Mouse (Mus musculus) stomach, embryonic 15.5 days (tissue): ENCODE data around the gene Fam19a5. TPM values are rescaled to one million over a fixed set of nuclear protein-coding genes. Genes with fewer than 3 reads are reported as not detected.

Experiments
- ATAC-seq: fragments of 200-750 bp; cut with Nextera tagmentation; 2 replicates; pipeline ENCODE4 v1.8.0; 2017; ENCODE audit warnings: low read depth, moderate number of reproducible peaks, moderate TSS enrichment; ENCODE audit not compliant: insufficient read depth, low FRiP score
- H3K27ac ChIP-seq: fragments of 300-500 bp; sonication (generic); 2 replicates; pipeline ENCODE4 v1.5.1; 2015; ENCODE audit warnings: mild to moderate bottlenecking, inconsistent platforms
- H3K27me3 ChIP-seq: fragments of 300-500 bp; sonication (generic); replicated peaks from 2 replicates; pipeline ENCODE4 v1.6.1; 2015; ENCODE audit warnings: inconsistent platforms
- H3K36me3 ChIP-seq: fragments of 300-500 bp; sonication (generic); 2 replicates; pipeline ENCODE4 v1.6.1; 2015; ENCODE audit warnings: inconsistent platforms
- H3K4me1 ChIP-seq: fragments of 300-500 bp; sonication (generic); 2 replicates; pipeline ENCODE4 v1.6.1; 2015; ENCODE audit warnings: inconsistent platforms
- H3K4me2 ChIP-seq: fragments of 300-500 bp; sonication (generic); 2 replicates; pipeline ENCODE4 v1.6.1; 2015; ENCODE audit warnings: mild to moderate bottlenecking, inconsistent platforms
- H3K4me3 ChIP-seq: fragments of 300-500 bp; sonication (generic); replicated peaks from 2 replicates; pipeline ENCODE4 v1.5.1; 2015; ENCODE audit warnings: inconsistent platforms
- H3K9ac ChIP-seq: fragments of 300-500 bp; sonication (generic); 2 replicates; pipeline ENCODE4 v1.6.1; 2015; ENCODE audit warnings: inconsistent platforms
- H3K9me3 ChIP-seq: fragments of 300-500 bp; sonication (generic); 2 replicates; pipeline ENCODE4 v1.6.1; 2016; ENCODE audit warnings: inconsistent platforms
- WGBS: fragments of 180-500 bp; shearing (Covaris S2); methylation state at CpG from one replicate; pipeline ENCODE4 v1.1.7; 2015; 5-methylcytosine and 5-hydroxymethylcytosine counted together
- polyA plus RNA-seq: library from polyadenylated mRNA; unstranded; fragments of >200 nt; fragmentation: Nextera tagmentation; extraction: Ambion mirVana; gene quantifications from 2 replicates; pipeline ENCODE4 v1.2.1, GENCODE M21; 2015

The Fam19a5 gene
- polyA plus RNA-seq, 1 experiment from 2014 or later: 2.6 TPM

- Histone ChIP-seq H3K4me1 (no peaks in the 10 kb centered on the region), H3K36me3 (no peaks in the 10 kb centered on the region), H3K27ac (no peak overlapping the region), H3K4me2 (no peak overlapping the region), H3K4me3 (no peak overlapping the region), H3K9ac (no peak overlapping the region), H3K9me3 (no peaks in the 10 kb centered on the region), H3K27me3 (no peaks in the 10 kb centered on the region)
- no peak for ATAC-seq
Measured at GRCm38 (mm10) chr15:87637234-87637633, 93.1 kb downstream of the Fam19a5 start.

GRCm38 (mm10) chr15:87638270-87638669, 94.2 kb downstream of the Fam19a5 start:
- no peaks in the 10 kb centered on the region for H3K4me1 ChIP-seq
- ATAC-seq: no peak
- WGBS: 81% methylated on average over 11 of the region's 11 CpGs

DNA sequence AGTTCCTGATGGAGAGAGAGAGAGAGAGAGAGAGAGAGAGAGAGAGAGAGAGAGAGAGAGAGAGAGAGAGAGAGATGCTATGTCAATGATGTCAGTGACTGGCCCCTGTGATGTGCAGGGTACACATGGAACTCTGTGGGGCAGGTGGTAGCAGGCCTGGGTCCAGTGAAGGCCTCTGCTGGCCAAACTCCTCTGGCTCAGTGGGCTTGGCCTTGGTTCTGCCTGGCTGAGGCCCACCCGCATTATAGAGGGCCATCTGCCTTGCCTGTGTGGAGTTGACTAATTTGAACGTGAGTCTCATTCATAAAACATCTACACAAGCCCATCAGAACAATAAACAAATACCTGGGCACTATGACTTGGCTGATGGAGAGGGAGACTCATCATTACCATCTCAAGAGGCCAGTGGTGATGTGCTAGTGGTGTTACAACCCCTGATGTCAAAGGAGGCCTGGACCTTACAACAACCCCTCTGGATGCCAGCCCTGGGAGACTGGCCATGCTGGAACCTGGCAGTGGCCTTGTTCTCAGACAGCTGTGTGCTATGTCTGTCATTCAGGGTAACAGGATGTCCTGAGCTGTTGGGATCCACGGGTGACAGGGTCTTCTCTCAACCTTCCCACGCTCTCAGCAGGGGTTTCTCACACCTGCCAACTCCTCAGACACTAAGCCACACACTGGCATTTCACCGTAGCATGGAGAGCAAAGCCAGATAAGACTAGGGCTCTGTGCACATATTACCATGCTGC, 102.4 kb downstream of the Fam19a5 start:
- no peaks in the 10 kb centered on the region for H3K9me3 ChIP-seq
- 68% methylated on average over 5 of the region's 5 CpGs for WGBS
- no peaks in the 10 kb centered on the region for H3K27me3 ChIP-seq
- H3K27ac ChIP-seq: no peak overlapping the region
- H3K36me3 ChIP-seq: no peaks in the 10 kb centered on the region
- H3K4me3 ChIP-seq: no peak overlapping the region
- H3K4me1 ChIP-seq: no peaks in the 10 kb centered on the region
- ATAC-seq: no peak
- no peak overlapping the region for H3K4me2 ChIP-seq
- H3K9ac ChIP-seq: no peak overlapping the region

More at GRCm38 (mm10) chr15:87638270-87638669, 94.2 kb downstream of the Fam19a5 start:
- H3K4me3 ChIP-seq: no peak overlapping the region
- no peak overlapping the region for H3K4me2 ChIP-seq
- H3K36me3 ChIP-seq: no peaks in the 10 kb centered on the region
- no peak overlapping the region for H3K9ac ChIP-seq
- H3K9me3 ChIP-seq: no peaks in the 10 kb centered on the region
- H3K27me3 ChIP-seq: no peaks in the 10 kb centered on the region
- H3K27ac ChIP-seq: no peak overlapping the region

GRCm38 (mm10) chr15:87649651-87650050, 105.6 kb downstream of the Fam19a5 start:
- no peak overlapping the region for H3K4me2 ChIP-seq
- no peaks in the 10 kb centered on the region for H3K36me3 ChIP-seq
- no peak overlapping the region for H3K4me3 ChIP-seq
- H3K4me1 ChIP-seq: no peaks in the 10 kb centered on the region
- no peaks in the 10 kb centered on the region for H3K9me3 ChIP-seq
- WGBS: 88% methylated on average over 2 of the region's 2 CpGs
- no peaks in the 10 kb centered on the region for H3K27me3 ChIP-seq
- ATAC-seq: no peak
- H3K9ac ChIP-seq: no peak overlapping the region
- H3K27ac ChIP-seq: no peak overlapping the region

DNA sequence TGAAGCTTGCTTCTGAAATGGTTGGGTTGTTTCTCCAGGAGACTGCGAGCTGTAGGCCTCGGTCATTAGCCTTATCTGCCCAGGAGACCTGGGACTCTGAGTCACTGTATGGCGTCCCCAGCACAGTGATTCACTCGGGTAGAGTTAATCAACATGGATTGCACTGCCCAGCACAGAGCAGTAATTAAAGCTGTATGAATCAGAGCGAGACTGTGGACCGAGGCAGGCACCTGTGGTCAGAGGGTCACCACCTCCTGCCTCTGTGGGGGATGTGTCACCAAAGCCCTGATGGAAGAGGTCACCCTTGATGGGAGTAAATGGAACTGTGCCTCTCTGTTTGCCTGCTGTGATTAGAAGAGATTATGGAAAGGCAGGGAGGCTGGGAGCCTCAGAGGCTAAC, 110.5 kb downstream of the Fam19a5 start:
- H3K4me3 ChIP-seq: no peak overlapping the region
- H3K9me3 ChIP-seq: no peaks in the 10 kb centered on the region
- no peak for ATAC-seq
- no peaks in the 10 kb centered on the region for H3K4me1 ChIP-seq
- no peak overlapping the region for H3K4me2 ChIP-seq
- no peaks in the 10 kb centered on the region for H3K27me3 ChIP-seq
- H3K36me3 ChIP-seq: no peaks in the 10 kb centered on the region
- 54% methylated on average over 6 of the region's 6 CpGs for WGBS
- no peak overlapping the region for H3K9ac ChIP-seq
- no peak overlapping the region for H3K27ac ChIP-seq

DNA sequence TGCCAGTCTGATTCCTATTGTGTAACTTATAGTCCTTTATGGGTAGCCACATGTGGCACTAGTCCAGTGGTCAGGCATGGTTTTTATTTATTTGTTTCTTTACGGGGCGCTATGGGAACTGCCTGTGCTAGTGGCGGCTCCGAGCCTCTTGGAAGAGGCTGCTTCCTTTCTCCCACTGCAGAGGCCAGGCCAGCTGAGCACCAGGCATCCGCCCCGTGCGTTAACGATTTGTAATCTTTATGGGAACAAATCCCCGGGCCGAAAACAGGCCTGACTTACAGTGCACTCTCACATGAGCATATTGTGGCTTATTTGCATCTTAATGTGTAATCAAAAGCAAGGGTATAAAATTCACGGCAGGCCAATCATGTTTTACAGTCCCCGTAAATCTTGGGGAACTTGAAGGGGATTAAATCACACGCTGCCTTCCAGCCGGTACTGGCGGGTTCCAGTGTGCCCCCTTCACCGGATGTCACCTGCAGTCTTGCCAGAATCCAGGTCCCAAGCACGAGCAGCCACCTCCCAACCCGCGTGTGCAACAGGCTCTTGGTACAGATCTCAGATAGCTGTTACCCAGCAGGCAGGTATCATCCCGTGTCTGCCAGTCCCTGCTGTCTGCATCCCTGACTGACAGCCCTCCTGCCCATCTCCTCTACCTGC, 112.5 kb downstream of the Fam19a5 start:
- Histone ChIP-seq H3K27ac (no peak overlapping the region), H3K9me3 (no peaks in the 10 kb centered on the region), H3K9ac (no peak overlapping the region), H3K4me1 (no peaks in the 10 kb centered on the region), H3K36me3 (no peaks in the 10 kb centered on the region), H3K4me2 (no peak overlapping the region), H3K4me3 (no peak overlapping the region), H3K27me3 (no peaks in the 10 kb centered on the region)
- WGBS: 72% methylated on average over 20 of the region's 20 CpGs
- no peak for ATAC-seq

DNA sequence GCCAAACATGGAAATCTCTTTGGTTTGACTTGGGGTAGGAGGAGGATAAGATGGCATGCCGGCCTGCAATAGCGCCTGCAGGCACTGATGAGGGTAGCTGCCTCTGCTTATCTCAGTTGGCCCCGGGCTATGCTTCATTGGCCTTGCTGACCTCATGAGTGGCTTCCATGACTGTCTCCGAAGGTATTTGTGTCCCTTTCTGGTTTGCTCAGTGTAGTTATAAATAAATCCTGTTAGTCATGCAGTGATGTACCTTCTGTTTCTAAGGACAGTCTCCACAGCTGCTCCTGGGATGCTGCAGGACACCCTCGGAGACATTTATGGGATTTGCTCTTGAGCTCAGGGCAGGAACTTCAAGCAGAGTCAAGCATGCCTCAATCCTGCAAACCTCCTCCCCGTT, 115.6 kb downstream of the Fam19a5 start:
- Histone ChIP-seq H3K4me1 (no peaks in the 10 kb centered on the region), H3K36me3 (no peaks in the 10 kb centered on the region), H3K4me2 (no peak overlapping the region), H3K27ac (no peak overlapping the region), H3K9ac (no peak overlapping the region), H3K4me3 (no peak overlapping the region), H3K27me3 (no peaks in the 10 kb centered on the region), H3K9me3 (no peaks in the 10 kb centered on the region)
- no peak for ATAC-seq
- 85% methylated on average over 6 of the region's 6 CpGs for whole genome bisulfite sequencing

GRCm38 (mm10) chr15:87661954-87662353, 117.9 kb downstream of the Fam19a5 start:
- Histone ChIP-seq H3K27ac (no peak overlapping the region), H3K27me3 (no peaks in the 10 kb centered on the region), H3K4me3 (no peak overlapping the region), H3K9ac (no peak overlapping the region), H3K36me3 (no peaks in the 10 kb centered on the region), H3K4me1 (no peaks in the 10 kb centered on the region), H3K4me2 (no peak overlapping the region), H3K9me3 (no peaks in the 10 kb centered on the region)
- WGBS: 89% methylated on average over 7 of the region's 7 CpGs
- ATAC-seq: no peak

DNA sequence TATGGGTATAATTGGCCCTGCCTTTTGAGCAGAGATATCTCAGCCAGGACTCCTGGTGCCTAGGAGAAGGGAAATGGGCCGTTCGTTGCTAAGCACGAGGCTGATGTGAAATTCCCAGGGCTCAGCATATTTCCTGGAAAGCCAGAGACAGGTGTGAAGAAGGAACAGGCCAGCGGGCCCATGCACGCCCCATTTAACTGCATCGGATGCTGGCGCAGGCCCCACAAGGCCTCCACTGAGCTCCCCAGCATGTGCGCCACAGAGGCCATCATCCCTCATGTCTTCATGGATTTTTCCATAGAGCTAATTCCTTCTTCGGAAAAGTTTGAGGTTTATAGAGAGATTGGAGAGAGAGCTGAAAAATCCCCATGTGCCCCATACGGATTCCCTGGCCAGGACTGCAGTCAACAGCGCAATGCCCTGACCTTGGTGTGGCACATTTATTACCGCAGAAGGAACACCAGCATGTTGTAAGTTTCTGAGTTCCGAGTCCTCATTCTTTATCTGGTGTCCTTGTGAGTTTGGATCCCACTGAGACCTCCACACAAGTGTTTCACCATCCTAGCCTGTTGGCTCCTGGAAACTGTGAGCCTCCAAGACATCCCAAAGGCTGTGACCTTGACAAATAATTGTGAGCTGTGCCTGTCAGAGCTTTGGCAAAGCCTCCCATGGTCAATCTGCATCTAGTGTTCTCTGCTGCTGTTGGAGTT, 122.1 kb downstream of the Fam19a5 start:
- no peak for ATAC-seq
- WGBS: 91% methylated on average over 13 of the region's 13 CpGs

GRCm38 (mm10) chr15:87667416-87667815, 123.3 kb downstream of the Fam19a5 start:
- Histone ChIP-seq H3K36me3 (no peaks in the 10 kb centered on the region), H3K9ac (no peak overlapping the region), H3K4me2 (no peak overlapping the region), H3K27ac (no peak overlapping the region), H3K4me1 (no peaks in the 10 kb centered on the region), H3K9me3 (no peaks in the 10 kb centered on the region), H3K27me3 (no peaks in the 10 kb centered on the region), H3K4me3 (no peak overlapping the region)
- 84% methylated on average over 7 of the region's 7 CpGs for WGBS
- no peak for ATAC-seq

More for the DNA sequence above, 122.1 kb downstream of the Fam19a5 start:
- H3K9me3 ChIP-seq: no peaks in the 10 kb centered on the region
- no peak overlapping the region for H3K9ac ChIP-seq
- H3K4me3 ChIP-seq: no peak overlapping the region
- H3K4me1 ChIP-seq: no peaks in the 10 kb centered on the region
- H3K27me3 ChIP-seq: no peaks in the 10 kb centered on the region
- H3K36me3 ChIP-seq: no peaks in the 10 kb centered on the region
- no peak overlapping the region for H3K27ac ChIP-seq
- no peak overlapping the region for H3K4me2 ChIP-seq

DNA sequence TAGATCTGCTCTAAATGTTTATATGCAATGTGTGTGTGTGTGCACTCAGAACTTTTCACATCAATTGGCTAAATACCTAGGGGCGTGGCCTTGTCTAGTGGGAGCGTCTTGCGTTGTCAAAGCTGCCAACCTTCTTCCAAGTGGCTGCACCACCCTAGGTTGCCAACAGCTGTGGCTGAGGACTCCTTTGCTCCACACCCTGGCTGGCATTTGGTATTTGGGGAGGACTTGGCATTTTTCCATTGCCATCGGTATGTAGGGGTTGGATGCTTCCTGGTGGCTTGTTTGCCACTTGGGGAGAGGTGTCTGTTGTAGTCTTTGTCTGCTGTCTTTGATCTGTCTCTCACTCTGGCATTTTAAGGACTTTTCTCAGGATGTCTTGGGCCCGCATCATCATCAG, 124.0 kb downstream of the Fam19a5 start:
- 75% methylated on average over 5 of the region's 5 CpGs for WGBS

DNA sequence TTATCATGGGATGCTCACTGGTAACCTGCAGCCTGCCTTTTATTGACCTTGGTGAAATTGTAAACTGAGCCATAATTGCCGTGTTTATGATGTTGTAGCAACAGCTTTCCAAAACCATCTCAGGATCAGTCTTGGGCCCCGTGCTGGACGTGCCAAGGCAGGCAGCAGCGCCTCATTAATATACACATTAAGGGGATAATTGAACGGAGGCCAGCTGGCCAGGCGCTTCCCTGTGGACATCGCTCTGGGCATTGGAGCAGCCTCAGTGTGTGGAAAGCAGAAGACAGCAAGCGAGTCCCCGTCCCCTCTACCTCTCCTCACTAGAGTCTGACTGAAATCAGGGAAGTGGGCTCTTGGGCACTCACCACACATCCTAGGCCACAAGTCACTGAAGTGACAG, 127.8 kb downstream of the Fam19a5 start:
- Histone ChIP-seq H3K4me3 (no peak overlapping the region), H3K36me3 (no peaks in the 10 kb centered on the region), H3K9ac (no peak overlapping the region), H3K4me1 (no peaks in the 10 kb centered on the region), H3K9me3 (no peaks in the 10 kb centered on the region), H3K27me3 (no peaks in the 10 kb centered on the region), H3K27ac (no peak overlapping the region), H3K4me2 (no peak overlapping the region)
- ATAC-seq: no peak
- 67% methylated on average over 9 of the region's 9 CpGs for WGBS

More for the DNA sequence above, 124.0 kb downstream of the Fam19a5 start:
- Histone ChIP-seq H3K27ac (no peak overlapping the region), H3K27me3 (no peaks in the 10 kb centered on the region), H3K36me3 (no peaks in the 10 kb centered on the region), H3K4me1 (no peaks in the 10 kb centered on the region), H3K4me3 (no peak overlapping the region), H3K9me3 (no peaks in the 10 kb centered on the region), H3K4me2 (no peak overlapping the region), H3K9ac (no peak overlapping the region)
- no peak for ATAC-seq
